Mouse (Mus musculus): Measurements from ENCODE around the gene Ccr10. TPM values are rescaled to one million over a fixed set of nuclear protein-coding genes. Genes with fewer than 3 reads are reported as not detected.
A peak's percentile ranks its signal among the peaks of the same experiment; 100 is the strongest.
"Not testable (repeated sequence)": the region's sequence is repeated elsewhere in the genome, so short reads cannot be mapped to it uniquely, and the experiment has no call there.

Gene Ccr10
- total and polyA plus RNA-seq, 2 experiments from 2014 or later: 0.16 to 0.88 TPM

DNA sequence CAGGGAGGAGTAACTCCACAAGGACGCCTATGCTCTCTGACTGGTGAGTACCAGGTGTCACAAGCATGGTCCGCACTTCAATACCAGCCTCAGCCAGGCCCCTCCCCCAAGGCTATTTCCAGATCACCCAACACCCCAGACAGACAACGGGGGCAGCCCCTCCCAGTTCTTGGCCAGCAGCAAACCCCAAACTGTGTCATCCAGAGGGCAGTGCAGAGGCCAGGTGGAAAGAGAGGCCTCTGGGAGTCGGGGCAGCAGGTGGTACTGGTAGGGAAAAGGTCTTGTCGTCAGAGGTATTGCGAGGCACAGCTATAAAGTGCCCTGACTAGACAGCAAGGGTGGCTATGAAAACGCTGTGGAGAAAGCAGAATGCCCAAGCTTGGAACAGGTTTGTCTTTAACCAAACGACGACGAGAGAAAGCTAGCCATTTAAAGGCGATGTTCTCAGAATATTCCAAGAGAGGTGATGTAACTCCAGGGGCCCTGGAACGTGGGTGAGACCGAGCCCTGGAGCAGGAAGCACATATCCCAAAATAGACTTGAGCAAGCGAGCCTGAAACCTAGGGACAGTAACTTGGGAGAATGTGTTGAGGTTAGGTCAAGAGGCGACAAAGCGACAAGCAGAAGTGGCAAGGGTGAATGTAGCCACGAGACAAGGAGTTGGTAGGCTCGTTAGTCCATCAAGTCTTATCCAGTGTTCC, 45.0 kb downstream of the Ccr10 start:
- Histone ChIP-seq H3K9ac (replicated peaks; ENCODE audit: low read length) (no peak overlapping the region), H3K4me3 (ENCODE audit: low read length) (no peak overlapping the region), H3K4me2 (ENCODE audit: low read depth, low read length) (no peak overlapping the region), H3K36me3 (ENCODE audit: insufficient read depth, low read length) (peaks cover 11% of the 10 kb centered on the region), H3K4me1 (ENCODE audit: insufficient read depth, low read length) (no peaks in the 10 kb centered on the region), H3K27ac (no peak overlapping the region), H3K9me3 (ENCODE audit: low read length) (no peaks in the 10 kb centered on the region), H3K27me3 (ENCODE audit: insufficient read depth, low read length) (no peaks in the 10 kb centered on the region)
- no peak for ATAC-seq
- 55% methylated on average over 18 of the region's 18 CpGs for WGBS
- no peak for TF ChIP-seq CTCF (IDR thresholded peaks at IDR 0.05; ENCODE audit: low read depth)
- no peak for DNase-seq (ENCODE audit: low spot score)

DNA sequence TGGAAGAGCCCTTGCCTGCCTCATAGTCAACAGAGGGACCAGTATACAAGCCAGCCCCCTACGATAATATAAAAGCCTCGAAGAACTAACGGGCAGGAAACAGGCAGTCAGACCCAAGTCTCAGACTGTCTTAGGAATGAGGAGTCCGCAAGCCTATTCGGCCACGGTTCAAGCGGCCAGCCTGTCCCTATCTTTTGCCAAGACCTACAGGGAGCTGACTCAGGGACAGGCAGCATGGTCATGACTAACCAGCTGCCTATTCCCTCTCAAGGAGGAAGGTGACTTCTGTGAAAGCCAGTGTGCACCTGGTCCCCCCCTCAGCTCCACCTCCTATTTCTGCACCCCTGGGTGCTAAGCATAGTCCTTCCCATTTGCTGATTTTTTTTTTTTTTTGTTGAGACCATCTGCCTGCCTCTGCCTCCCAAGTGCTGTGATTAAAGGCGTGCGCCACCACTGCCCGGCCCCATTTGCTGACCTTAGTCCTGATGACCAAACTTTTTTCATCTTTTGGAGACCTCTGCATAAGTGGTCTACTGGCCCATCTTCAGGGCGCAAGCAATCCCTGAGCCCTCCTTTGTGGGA, 46.2 kb downstream of the Ccr10 start:
- no peak for DNase-seq (ENCODE audit: low spot score)
- 81% methylated on average over 11 of the region's 11 CpGs for WGBS
- ATAC-seq: no peak
- Histone ChIP-seq H3K36me3 (ENCODE audit: insufficient read depth, low read length) (peaks cover 11% of the 10 kb centered on the region), H3K9ac (replicated peaks; ENCODE audit: low read length) (no peak overlapping the region), H3K9me3 (ENCODE audit: low read length) (no peaks in the 10 kb centered on the region), H3K4me3 (ENCODE audit: low read length) (no peak overlapping the region), H3K27me3 (ENCODE audit: insufficient read depth, low read length) (no peaks in the 10 kb centered on the region), H3K4me1 (ENCODE audit: insufficient read depth, low read length) (no peaks in the 10 kb centered on the region), H3K27ac (no peak overlapping the region), H3K4me2 (ENCODE audit: low read depth, low read length) (no peak overlapping the region)
- TF ChIP-seq CTCF (IDR thresholded peaks at IDR 0.05; ENCODE audit: low read depth): no peak

DNA sequence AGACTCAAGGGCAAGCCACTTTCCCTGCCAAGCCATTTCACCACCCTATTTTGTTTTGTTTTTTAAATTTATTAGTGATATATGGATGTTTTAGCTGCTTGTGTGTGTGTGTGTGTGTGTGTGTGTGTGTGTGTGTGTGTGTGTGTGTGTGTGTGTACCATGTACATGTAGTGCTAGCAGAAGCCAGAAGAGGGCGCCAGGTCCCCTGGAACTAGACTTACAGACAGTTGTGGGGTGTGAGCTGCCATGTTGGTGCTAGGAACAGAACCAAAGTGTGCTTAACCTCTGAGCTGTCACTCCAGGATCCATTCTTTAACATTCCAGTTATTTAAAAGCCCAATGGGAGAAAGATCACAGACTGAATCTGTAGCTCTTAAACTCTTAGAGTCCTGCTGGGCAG, 48.2 kb downstream of the Ccr10 start:
- TF ChIP-seq CTCF (IDR thresholded peaks at IDR 0.05; ENCODE audit: low read depth): peak; percentile 38
- WGBS: 68% methylated on average over 1 of the region's 1 CpGs
- H3K4me2 ChIP-seq (ENCODE audit: low read depth, low read length): no peak overlapping the region

DNA sequence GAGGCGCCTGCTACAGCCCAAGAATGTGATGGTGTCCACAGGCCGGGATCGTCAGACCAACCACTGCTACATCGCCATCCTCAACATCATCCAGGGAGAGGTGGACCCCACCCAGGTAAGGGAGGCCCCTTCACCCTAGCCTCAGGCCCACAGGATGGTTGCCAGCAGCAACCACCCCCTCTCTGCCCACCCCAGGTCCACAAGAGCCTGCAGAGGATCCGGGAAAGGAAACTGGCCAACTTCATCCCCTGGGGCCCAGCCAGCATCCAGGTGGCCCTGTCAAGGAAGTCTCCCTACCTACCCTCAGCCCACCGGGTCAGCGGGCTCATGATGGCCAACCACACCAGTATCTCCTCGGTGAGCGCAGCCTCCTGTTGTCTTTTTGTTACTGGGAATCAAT, 50.2 kb downstream of the Ccr10 start:
- not testable (repeated sequence) for H3K4me1 ChIP-seq (ENCODE audit: insufficient read depth, low read length); H3K9ac ChIP-seq (replicated peaks; ENCODE audit: low read length); H3K9me3 ChIP-seq (ENCODE audit: low read length); H3K4me2 ChIP-seq (ENCODE audit: low read depth, low read length); H3K27ac ChIP-seq; H3K4me3 ChIP-seq (ENCODE audit: low read length); DNase-seq (ENCODE audit: low spot score); H3K27me3 ChIP-seq (ENCODE audit: insufficient read depth, low read length); ATAC-seq
- H3K36me3 ChIP-seq (ENCODE audit: insufficient read depth, low read length): peaks cover 16% of the 10 kb centered on the region
- WGBS: 92% methylated on average over 5 of the region's 9 CpGs

More for the DNA sequence above, 48.2 kb downstream of the Ccr10 start:
- Histone ChIP-seq H3K4me3 (ENCODE audit: low read length) (no peak overlapping the region), H3K9me3 (ENCODE audit: low read length) (no peaks in the 10 kb centered on the region), H3K27me3 (ENCODE audit: insufficient read depth, low read length) (no peaks in the 10 kb centered on the region), H3K36me3 (ENCODE audit: insufficient read depth, low read length) (peaks cover 16% of the 10 kb centered on the region), H3K27ac (no peak overlapping the region), H3K9ac (replicated peaks; ENCODE audit: low read length) (no peak overlapping the region), H3K4me1 (ENCODE audit: insufficient read depth, low read length) (no peaks in the 10 kb centered on the region)
- DNase-seq (ENCODE audit: low spot score): no peak
- ATAC-seq: no peak

DNA sequence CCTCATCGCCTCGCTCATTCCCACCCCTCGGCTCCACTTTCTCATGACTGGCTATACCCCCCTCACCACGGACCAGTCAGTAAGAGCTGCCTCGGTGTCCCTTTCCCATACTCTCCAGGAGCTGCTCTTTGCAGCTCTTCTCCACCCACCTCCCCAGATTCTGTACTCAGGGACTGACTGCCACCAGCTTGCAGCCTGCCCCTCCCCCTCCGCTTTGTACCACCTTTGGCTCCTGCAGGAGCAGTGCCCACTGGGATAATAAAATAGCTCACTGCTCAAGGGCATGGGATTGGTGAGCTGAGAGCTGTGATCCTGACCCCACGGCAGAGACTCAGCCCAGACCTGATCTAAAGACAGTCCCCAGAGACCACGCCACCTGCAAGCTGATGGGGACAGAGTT, 50.7 kb downstream of the Ccr10 start:
- not testable (repeated sequence) for ATAC-seq; DNase-seq (ENCODE audit: low spot score)
- 96% methylated on average over 8 of the region's 8 CpGs for WGBS

More for the DNA sequence above, 50.7 kb downstream of the Ccr10 start:
- not testable (repeated sequence) for H3K4me2 ChIP-seq (ENCODE audit: low read depth, low read length); H3K9me3 ChIP-seq (ENCODE audit: low read length); H3K27me3 ChIP-seq (ENCODE audit: insufficient read depth, low read length); H3K4me3 ChIP-seq (ENCODE audit: low read length); H3K4me1 ChIP-seq (ENCODE audit: insufficient read depth, low read length); H3K9ac ChIP-seq (replicated peaks; ENCODE audit: low read length); H3K27ac ChIP-seq
- H3K36me3 ChIP-seq (ENCODE audit: insufficient read depth, low read length): peaks cover 16% of the 10 kb centered on the region

Small RNAs within 50 kb of the gene (microRNA-seq; reads per million reads assigned to microRNA genes)
- 0 reads per million in 2 experiments for gene Gm27626

Other genes with a start within 250 kb of the Ccr10 start
- gene Stat3, start 235.9 kb downstream of the Ccr10 start, total RNA-seq (2014; rRNA removed): 49.7 and 56.2 TPM in 2 replicates
- gene Stat3, start 235.9 kb downstream of the Ccr10 start, polyA plus RNA-seq (2015; fragmentation: Nextera tagmentation; extraction: Ambion mirVana): 41.4 and 43.4 TPM in 2 replicates
- gene Cavin1, start 204.6 kb downstream of the Ccr10 start, total RNA-seq (2014; rRNA removed): 19.7 and 26.3 TPM in 2 replicates
- gene Cavin1, start 204.6 kb downstream of the Ccr10 start, polyA plus RNA-seq (2015; fragmentation: Nextera tagmentation; extraction: Ambion mirVana): 48.6 and 50.2 TPM in 2 replicates
- 213 and 222 TPM in 2 replicates for gene Atp6v0a1, start 166.0 kb downstream of the Ccr10 start, total RNA-seq (2014; rRNA removed)
- 162 and 181 TPM in 2 replicates for gene Atp6v0a1, start 166.0 kb downstream of the Ccr10 start, polyA plus RNA-seq (2015; fragmentation: Nextera tagmentation; extraction: Ambion mirVana)
- 23.1 and 23.8 TPM in 2 replicates for gene Naglu, start 105.4 kb downstream of the Ccr10 start, total RNA-seq (2014; rRNA removed)
- 15.3 and 17.0 TPM in 2 replicates for gene Naglu, start 105.4 kb downstream of the Ccr10 start, polyA plus RNA-seq (2015; fragmentation: Nextera tagmentation; extraction: Ambion mirVana)
- gene Hsd17b1, start 97.0 kb downstream of the Ccr10 start, total RNA-seq (2014; rRNA removed): 0.16 and 0.22 TPM in 2 replicates
- not detected in 2 replicates for gene Hsd17b1, start 97.0 kb downstream of the Ccr10 start, polyA plus RNA-seq (2015; fragmentation: Nextera tagmentation; extraction: Ambion mirVana)
- gene Coasy, start 92.9 kb downstream of the Ccr10 start, total RNA-seq (2014; rRNA removed): 45.7 and 53.2 TPM in 2 replicates
- gene Coasy, start 92.9 kb downstream of the Ccr10 start, polyA plus RNA-seq (2015; fragmentation: Nextera tagmentation; extraction: Ambion mirVana): 34.5 and 35.1 TPM in 2 replicates
- 42.2 and 75.2 TPM in 2 replicates for gene Mlx, start 88.2 kb downstream of the Ccr10 start, total RNA-seq (2014; rRNA removed)
- gene Mlx, start 88.2 kb downstream of the Ccr10 start, polyA plus RNA-seq (2015; fragmentation: Nextera tagmentation; extraction: Ambion mirVana): 58.3 and 61.0 TPM in 2 replicates
- 2.9 and 5.5 TPM in 2 replicates for gene Psmc3ip, start 80.0 kb downstream of the Ccr10 start, total RNA-seq (2014; rRNA removed)
- 16.3 and 17.5 TPM in 2 replicates for gene Psmc3ip, start 80.0 kb downstream of the Ccr10 start, polyA plus RNA-seq (2015; fragmentation: Nextera tagmentation; extraction: Ambion mirVana)
- 56.8 and 68.4 TPM in 2 replicates for gene Retreg3, start 55.5 kb downstream of the Ccr10 start, total RNA-seq (2014; rRNA removed)
- gene Retreg3, start 55.5 kb downstream of the Ccr10 start, polyA plus RNA-seq (2015; fragmentation: Nextera tagmentation; extraction: Ambion mirVana): 23.4 and 24.7 TPM in 2 replicates
- 59.3 and 68.3 TPM in 2 replicates for gene Tubg1, start 55.5 kb downstream of the Ccr10 start, total RNA-seq (2014; rRNA removed)
- 71.5 and 72.8 TPM in 2 replicates for gene Tubg1, start 55.5 kb downstream of the Ccr10 start, polyA plus RNA-seq (2015; fragmentation: Nextera tagmentation; extraction: Ambion mirVana)
- gene Tubg2, start 19.5 kb downstream of the Ccr10 start, total RNA-seq (2014; rRNA removed): 29.7 and 40.8 TPM in 2 replicates
- gene Tubg2, start 19.5 kb downstream of the Ccr10 start, polyA plus RNA-seq (2015; fragmentation: Nextera tagmentation; extraction: Ambion mirVana): 57.7 and 62.8 TPM in 2 replicates
- gene Cntnap1, start 4.9 kb downstream of the Ccr10 start, total RNA-seq (2014; rRNA removed): 25.4 and 28.9 TPM in 2 replicates
- 5.8 and 6.5 TPM in 2 replicates for gene Cntnap1, start 4.9 kb downstream of the Ccr10 start, polyA plus RNA-seq (2015; fragmentation: Nextera tagmentation; extraction: Ambion mirVana)
- gene Plekhh3, start 4.1 kb downstream of the Ccr10 start, total RNA-seq (2014; rRNA removed): 26.7 and 32.3 TPM in 2 replicates
- 8.8 TPM in 2 replicates for gene Plekhh3, start 4.1 kb downstream of the Ccr10 start, polyA plus RNA-seq (2015; fragmentation: Nextera tagmentation; extraction: Ambion mirVana)
- 26.7 and 27.6 TPM in 2 replicates for gene Ezh1, start 51.0 kb upstream of the Ccr10 start, total RNA-seq (2014; rRNA removed)
- 20.1 and 22.2 TPM in 2 replicates for gene Ezh1, start 51.0 kb upstream of the Ccr10 start, polyA plus RNA-seq (2015; fragmentation: Nextera tagmentation; extraction: Ambion mirVana)
- gene Ramp2, start 70.6 kb upstream of the Ccr10 start, total RNA-seq (2014; rRNA removed): 66.1 and 72.7 TPM in 2 replicates
- 108 and 111 TPM in 2 replicates for gene Ramp2, start 70.6 kb upstream of the Ccr10 start, polyA plus RNA-seq (2015; fragmentation: Nextera tagmentation; extraction: Ambion mirVana)
- gene Vps25, start 78.3 kb upstream of the Ccr10 start, total RNA-seq (2014; rRNA removed): 66.1 and 82.1 TPM in 2 replicates
- gene Vps25, start 78.3 kb upstream of the Ccr10 start, polyA plus RNA-seq (2015; fragmentation: Nextera tagmentation; extraction: Ambion mirVana): 134 and 137 TPM in 2 replicates
- gene Wnk4, start 85.1 kb upstream of the Ccr10 start, total RNA-seq (2014; rRNA removed): 1.5 and 2.5 TPM in 2 replicates
- 6.5 and 8.0 TPM in 2 replicates for gene Wnk4, start 85.1 kb upstream of the Ccr10 start, polyA plus RNA-seq (2015; fragmentation: Nextera tagmentation; extraction: Ambion mirVana)
- gene Cntd1, start 103.6 kb upstream of the Ccr10 start, total RNA-seq (2014; rRNA removed): 0.10 TPM in 1 of 2 replicates, not detected in the other
- gene Cntd1, start 103.6 kb upstream of the Ccr10 start, polyA plus RNA-seq (2015; fragmentation: Nextera tagmentation; extraction: Ambion mirVana): 0.66 and 0.89 TPM in 2 replicates
- gene Coa3, start 103.7 kb upstream of the Ccr10 start, total RNA-seq (2014; rRNA removed): 146 and 154 TPM in 2 replicates
- gene Coa3, start 103.7 kb upstream of the Ccr10 start, polyA plus RNA-seq (2015; fragmentation: Nextera tagmentation; extraction: Ambion mirVana): 214 and 225 TPM in 2 replicates
- 71.1 and 95.3 TPM in 2 replicates for gene Becn1, start 126.8 kb upstream of the Ccr10 start, total RNA-seq (2014; rRNA removed)
- 140 and 145 TPM in 2 replicates for gene Becn1, start 126.8 kb upstream of the Ccr10 start, polyA plus RNA-seq (2015; fragmentation: Nextera tagmentation; extraction: Ambion mirVana)
- gene Psme3, start 140.8 kb upstream of the Ccr10 start, total RNA-seq (2014; rRNA removed): 68.3 and 71.1 TPM in 2 replicates
- gene Psme3, start 140.8 kb upstream of the Ccr10 start, polyA plus RNA-seq (2015; fragmentation: Nextera tagmentation; extraction: Ambion mirVana): 78.2 and 83.9 TPM in 2 replicates
- gene Aoc2, start 149.6 kb upstream of the Ccr10 start, total RNA-seq (2014; rRNA removed): 3.8 and 4.1 TPM in 2 replicates
- 0.59 and 0.63 TPM in 2 replicates for gene Aoc2, start 149.6 kb upstream of the Ccr10 start, polyA plus RNA-seq (2015; fragmentation: Nextera tagmentation; extraction: Ambion mirVana)
- gene Aoc3, start 155.2 kb upstream of the Ccr10 start, total RNA-seq (2014; rRNA removed): 0.36 and 0.47 TPM in 2 replicates
- 0.10 and 0.16 TPM in 2 replicates for gene Aoc3, start 155.2 kb upstream of the Ccr10 start, polyA plus RNA-seq (2015; fragmentation: Nextera tagmentation; extraction: Ambion mirVana)
- 0.26 TPM in 1 of 2 replicates, not detected in the other for gene G6pc, start 192.1 kb upstream of the Ccr10 start, total RNA-seq (2014; rRNA removed)
- gene G6pc, start 192.1 kb upstream of the Ccr10 start, polyA plus RNA-seq (2015; fragmentation: Nextera tagmentation; extraction: Ambion mirVana): not detected in 2 replicates
- gene Aarsd1, start 242.2 kb upstream of the Ccr10 start, total RNA-seq (2014; rRNA removed): 62.5 and 69.4 TPM in 2 replicates
- 89.9 and 91.6 TPM in 2 replicates for gene Aarsd1, start 242.2 kb upstream of the Ccr10 start, polyA plus RNA-seq (2015; fragmentation: Nextera tagmentation; extraction: Ambion mirVana)
- gene Gm27029, start 249.4 kb upstream of the Ccr10 start, total RNA-seq (2014; rRNA removed): 2.2 TPM in 1 of 2 replicates, not detected in the other
- gene Gm27029, start 249.4 kb upstream of the Ccr10 start, polyA plus RNA-seq (2015; fragmentation: Nextera tagmentation; extraction: Ambion mirVana): 4.7 and 6.4 TPM in 2 replicates
- gene Rundc1, start 249.6 kb upstream of the Ccr10 start, total RNA-seq (2014; rRNA removed): 11.6 and 12.4 TPM in 2 replicates
- 21.4 and 22.7 TPM in 2 replicates for gene Rundc1, start 249.6 kb upstream of the Ccr10 start, polyA plus RNA-seq (2015; fragmentation: Nextera tagmentation; extraction: Ambion mirVana)
- gene Ptges3l, start 249.9 kb upstream of the Ccr10 start, total RNA-seq (2014; rRNA removed): 0.31 and 0.58 TPM in 2 replicates
- gene Ptges3l, start 249.9 kb upstream of the Ccr10 start, polyA plus RNA-seq (2015; fragmentation: Nextera tagmentation; extraction: Ambion mirVana): 3.8 and 4.6 TPM in 2 replicates

Measured in hindbrain, postnatal 0 days (tissue).